Mouse (Mus musculus) frontal cortex, adult 2 months (tissue): ENCODE data around the gene Apol9a. TPM values are rescaled to one million over a fixed set of nuclear protein-coding genes. Genes with fewer than 3 reads are reported as not detected.

Source experiments
- polyA plus RNA-seq: library from polyadenylated mRNA; depleted of rRNA; stranded (reverse); fragments of >200 nt; gene quantifications from 2 replicates; pipeline ENCODE4 v1.2.3, GENCODE M21; 2012; rRNA removed

Gene Apol9a
- polyA plus RNA-seq, 1 experiment = 0.60 TPM

Other genes starting within 250 kb of the Apol9a start
- gene Rbfox2, start 104.1 kb downstream of the Apol9a start, polyA plus RNA-seq = 200 and 212 TPM in 2 replicates
- gene Apol7a, start 12.0 kb downstream of the Apol9a start, polyA plus RNA-seq = 0.19 and 0.38 TPM in 2 replicates
- gene Apol7b, start 36.4 kb upstream of the Apol9a start, polyA plus RNA-seq = 0.08 and 0.22 TPM in 2 replicates
- gene Apol10a, start 65.9 kb upstream of the Apol9a start, polyA plus RNA-seq = 0.02 TPM in 1 of 2 replicates, not detected in the other
- not detected in 2 replicates for gene Apol11a, start 97.1 kb upstream of the Apol9a start, polyA plus RNA-seq
- not detected in 2 replicates for gene Apol7c, start 122.2 kb upstream of the Apol9a start, polyA plus RNA-seq
- not detected in 2 replicates for gene 1700025B11Rik, start 150.8 kb upstream of the Apol9a start, polyA plus RNA-seq
- gene Apol10b, start 185.0 kb upstream of the Apol9a start, polyA plus RNA-seq = 0.29 and 0.60 TPM in 2 replicates
- gene Gm36245, start 188.1 kb upstream of the Apol9a start, polyA plus RNA-seq = not detected in 2 replicates
- gene Apol11b, start 232.2 kb upstream of the Apol9a start, polyA plus RNA-seq = not detected in 2 replicates